Mouse (Mus musculus) urinary bladder, postnatal 25 days (tissue): ENCODE results near the gene Bglap.
"Not testable (repeated sequence)": the region's sequence is repeated elsewhere in the genome, so short reads cannot be mapped to it uniquely, and the experiment has no call there.

Experiments
- DNase-seq: peaks from one replicate; pipeline ENCODE4 v3.0.0; 2022; ENCODE audit warnings: low spot score

Bglap gene

DNA sequence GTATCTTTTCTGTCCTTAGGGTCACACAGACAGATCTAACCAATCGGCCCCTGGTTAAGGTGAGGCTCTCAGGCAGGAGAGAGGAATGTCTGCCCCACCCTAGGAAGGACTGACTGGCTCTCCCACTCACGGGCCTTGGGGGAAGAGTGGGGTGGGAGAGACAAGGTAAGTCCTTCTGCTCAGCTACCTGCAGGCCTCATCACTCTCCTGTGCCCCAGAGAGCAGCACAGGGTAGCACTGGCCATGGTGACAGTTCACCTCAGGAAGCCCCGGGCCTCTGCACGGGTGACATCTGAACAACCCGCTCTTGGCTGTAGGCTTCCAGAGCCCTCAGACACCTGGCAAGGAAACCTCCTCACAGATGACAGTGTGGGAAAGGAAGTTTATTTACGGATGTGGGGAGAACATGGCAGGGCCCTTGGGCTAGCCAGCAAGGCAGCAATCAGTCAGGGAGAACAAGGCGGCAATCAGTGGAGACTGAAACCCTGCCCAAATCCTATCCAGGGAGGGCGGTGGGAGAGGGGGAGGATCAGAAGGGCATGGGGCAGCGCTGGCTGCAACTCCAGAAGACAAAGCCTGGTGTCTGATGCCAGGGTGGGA is 9.6 kb upstream of the Bglap start:
- no peak for DNase-seq

DNA sequence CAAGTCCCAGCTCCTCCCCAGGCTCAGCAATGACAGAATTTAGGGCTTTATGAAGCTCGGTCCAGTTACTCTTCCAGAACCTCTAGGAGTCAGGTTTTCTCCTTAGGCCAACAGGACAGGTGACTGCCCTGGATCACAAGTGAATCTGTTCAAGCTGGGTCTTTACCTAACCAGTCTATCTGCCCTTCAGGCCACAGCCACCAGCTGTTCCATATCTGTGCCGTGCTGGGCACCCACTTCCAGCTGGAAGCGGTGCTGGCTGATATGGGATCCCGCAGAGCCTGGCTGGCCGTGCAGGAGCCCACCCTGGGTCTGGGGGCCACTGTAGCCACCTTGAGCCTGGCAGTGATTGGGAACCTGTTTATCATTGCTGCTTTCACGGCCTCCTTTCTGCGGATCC is 1.9 kb downstream of the Bglap start:
- not testable (repeated sequence) for DNase-seq

DNA sequence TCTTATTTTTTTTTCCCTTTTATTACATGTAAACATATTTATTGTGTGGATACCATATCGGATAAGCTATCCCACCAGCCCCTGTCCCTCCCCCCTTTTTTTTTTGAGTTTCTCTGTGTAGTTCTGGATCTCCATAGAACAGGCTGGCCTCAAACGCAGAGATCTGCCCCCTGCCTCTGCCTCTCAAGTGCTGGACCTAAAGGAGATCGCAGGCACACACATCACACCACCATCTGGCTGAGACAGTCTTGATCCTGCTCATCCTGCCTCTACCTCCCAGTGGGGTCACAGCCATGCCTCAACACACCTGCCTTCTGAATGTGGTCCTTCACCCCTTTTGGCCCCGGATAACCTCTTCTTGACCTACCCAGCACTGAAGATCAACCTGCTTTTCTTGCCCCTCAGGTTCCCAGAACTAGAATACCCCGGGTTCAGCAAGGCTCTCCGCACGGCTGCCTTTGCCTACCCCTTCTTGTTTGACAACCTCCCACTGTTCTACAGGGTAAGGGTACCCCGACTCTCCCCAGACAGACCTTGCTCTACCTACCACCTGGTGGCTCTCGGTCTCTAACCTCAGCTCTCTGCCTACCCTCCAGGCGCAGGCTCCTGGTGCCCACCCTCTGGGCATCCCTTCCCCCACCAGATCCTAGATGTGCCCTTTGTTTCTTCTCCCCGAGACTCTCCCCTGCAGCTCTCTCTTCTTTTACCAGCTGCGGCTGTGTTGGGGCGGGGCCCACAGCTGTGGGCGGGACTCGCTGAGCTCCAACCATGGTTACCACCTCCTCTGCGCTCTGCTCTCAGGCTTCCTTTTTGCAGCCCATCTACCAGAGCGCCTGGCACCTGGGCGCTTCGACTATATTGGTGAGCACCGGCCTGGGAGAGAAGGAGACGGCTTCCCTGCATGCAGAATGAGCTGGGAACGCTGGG is 2.6 kb downstream of the Bglap start:
- DNase-seq, result not testable (repeated sequence)

DNA sequence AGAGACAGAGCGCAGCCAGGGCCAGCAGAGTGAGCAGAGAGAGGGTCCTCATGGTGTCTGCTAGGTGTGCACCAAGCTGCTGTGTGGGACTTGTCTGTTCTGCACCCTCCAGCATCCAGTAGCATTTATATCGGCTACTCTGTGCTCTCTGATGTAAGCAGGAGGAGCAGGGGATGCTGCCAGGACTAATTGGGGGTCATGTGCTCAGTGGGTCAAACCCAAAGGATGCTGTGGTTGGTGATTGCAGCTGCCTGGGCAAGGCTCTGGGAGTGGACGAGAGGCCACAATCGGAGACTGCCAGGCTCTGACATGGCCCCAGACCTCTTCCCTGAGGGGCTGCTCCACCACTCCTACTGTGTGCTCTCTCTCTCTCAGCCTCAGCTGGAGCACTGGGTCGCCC is 5.7 kb downstream of the Bglap start, which contains the start of gene Bglap2:
Gene Bglap2 (minus strand): TSS at position 101 of the 400 bp plus-strand sequence.
- not testable (repeated sequence) for DNase-seq

DNA sequence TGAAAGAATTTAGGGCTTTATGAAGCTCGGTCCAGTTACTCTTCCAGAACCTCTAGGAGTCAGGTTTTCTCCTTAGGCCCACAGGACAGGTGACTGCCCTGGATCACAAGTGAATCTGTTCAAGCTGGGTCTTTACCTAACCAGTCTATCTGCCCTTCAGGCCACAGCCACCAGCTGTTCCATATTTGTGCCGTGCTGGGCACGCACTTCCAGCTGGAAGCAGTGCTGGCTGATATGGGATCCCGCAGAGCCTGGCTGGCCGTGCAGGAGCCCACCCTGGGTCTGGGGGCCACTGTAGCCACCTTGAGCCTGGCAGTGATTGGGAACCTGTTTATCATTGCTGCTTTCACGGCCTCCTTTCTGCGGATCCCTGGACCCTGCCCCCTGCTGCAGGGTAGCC is 7.6 kb downstream of the Bglap start:
- DNase-seq, result not testable (repeated sequence)

DNA sequence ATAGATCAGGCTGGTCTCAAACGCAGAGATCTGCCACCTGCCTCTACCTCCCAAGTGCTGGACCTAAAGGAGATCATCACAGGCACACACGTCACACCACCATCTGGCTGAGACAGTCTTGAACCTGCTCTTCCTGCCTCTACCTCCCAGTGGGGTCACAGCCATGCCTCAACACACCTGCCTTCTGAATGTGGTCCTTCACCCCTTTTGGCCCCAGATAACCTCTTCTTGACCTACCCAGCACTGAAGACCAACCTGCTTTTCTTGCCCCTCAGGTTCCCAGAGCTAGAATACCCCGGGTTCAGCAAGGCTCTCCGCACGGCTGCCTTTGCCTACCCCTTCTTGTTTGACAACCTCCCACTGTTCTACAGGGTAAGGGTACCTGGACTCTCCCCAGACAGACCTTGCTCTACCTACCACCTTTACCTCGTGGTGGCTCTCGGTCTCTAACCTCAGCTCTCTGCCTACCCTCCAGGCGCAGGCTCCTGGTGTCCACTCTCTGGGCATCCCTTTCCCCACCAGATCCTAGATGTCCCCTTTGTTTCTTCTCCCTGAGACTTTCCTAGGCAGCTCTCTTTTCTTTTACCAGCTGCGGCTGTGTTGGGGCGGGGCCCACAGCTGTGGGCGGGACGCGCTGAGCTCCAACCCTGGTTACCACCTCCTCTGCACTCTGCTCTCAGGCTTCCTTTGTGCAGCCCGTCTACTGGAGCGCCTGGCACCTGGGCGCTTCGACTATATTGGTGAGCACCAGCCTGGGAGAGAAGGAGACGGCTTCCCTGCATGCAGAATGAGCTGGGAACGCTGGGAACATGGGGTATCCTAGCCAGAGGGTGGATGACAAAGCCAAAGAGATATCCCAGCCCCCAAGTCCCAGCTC is 8.3 kb downstream of the Bglap start:
- not testable (repeated sequence) for DNase-seq

DNA sequence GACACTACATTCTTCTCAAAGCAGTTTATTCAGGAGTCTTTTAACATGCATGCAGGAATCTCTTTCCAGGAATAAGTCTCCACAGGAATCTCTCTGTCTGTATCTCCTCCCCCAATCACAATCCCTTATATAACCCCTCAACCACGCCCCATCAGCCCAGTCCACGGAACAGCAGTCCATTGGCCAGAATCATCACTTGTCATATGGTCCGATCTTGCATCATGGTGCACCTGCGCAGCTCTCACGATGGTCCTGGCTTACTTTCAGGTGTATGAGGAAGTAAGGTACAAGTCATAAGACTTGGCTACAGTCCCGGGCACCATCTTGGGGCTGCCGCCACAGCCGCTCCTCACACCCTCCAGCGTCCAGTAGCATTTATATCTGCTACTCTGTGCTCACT is 11.6 kb downstream of the Bglap start, which contains the start of gene Bglap3:
Gene Bglap3 (minus strand): TSS at position 101 of the 400 bp plus-strand sequence.
- DNase-seq, result not testable (repeated sequence)

DNA sequence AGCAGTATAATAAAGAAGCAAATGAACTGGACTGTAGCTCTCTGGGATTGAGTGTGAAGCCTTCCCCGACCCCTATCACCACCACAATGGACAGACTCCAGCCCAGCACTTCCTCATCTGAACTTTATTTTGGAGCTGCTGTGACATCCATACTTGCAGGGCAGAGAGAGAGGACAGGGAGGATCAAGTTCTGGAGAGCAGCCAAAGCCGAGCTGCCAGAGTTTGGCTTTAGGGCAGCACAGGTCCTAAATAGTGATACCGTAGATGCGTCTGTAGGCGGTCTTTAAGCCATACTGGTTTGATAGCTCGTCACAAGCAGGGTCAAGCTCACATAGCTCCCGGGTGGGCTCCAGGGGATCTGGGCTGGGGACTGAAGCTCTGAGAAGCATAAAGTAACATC is 15.8 kb downstream of the Bglap start:
- DNase-seq, result not testable (repeated sequence)

DNA sequence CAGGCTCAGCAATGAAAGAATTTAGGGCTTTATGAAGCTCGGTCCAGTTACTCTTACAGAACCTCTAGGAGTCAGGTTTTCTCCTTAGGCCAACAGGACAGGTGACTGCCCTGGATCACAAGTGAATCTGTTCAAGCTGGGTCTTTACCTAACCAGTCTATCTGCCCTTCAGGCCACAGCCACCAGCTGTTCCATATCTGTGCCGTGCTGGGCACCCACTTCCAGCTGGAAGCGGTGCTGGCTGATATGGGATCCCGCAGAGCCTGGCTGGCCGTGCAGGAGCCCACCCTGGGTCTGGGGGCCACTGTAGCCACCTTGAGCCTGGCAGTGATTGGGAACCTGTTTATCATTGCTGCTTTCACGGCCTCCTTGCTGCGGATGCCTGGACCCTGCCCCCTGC is 16.7 kb downstream of the Bglap start:
- not testable (repeated sequence) for DNase-seq

DNA sequence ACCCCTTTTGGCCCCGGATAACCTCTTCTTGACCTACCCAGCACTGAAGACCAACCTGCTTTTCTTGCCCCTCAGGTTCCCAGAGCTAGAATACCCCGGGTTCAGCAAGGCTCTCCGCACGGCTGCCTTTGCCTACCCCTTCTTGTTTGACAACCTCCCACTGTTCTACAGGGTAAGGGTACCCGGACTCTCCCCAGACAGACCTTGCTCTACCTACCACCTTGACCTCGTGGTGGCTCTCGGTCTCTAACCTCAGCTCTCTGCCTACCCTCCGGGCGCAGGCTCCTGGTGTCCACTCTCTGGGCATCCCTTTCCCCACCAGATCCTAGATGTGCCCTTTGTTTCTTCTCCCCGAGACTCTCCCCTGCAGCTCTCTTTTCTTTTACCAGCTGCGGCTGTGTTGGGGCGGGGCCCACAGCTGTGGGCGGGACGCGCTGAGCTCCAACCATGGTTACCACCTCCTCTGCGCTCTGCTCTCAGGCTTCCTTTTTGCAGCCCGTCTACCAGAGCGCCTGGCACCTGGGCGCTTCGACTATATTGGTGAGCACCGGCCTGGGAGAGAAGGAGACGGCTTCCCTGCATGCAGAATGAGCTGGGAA is 17.3 kb downstream of the Bglap start:
- not testable (repeated sequence) for DNase-seq

DNA sequence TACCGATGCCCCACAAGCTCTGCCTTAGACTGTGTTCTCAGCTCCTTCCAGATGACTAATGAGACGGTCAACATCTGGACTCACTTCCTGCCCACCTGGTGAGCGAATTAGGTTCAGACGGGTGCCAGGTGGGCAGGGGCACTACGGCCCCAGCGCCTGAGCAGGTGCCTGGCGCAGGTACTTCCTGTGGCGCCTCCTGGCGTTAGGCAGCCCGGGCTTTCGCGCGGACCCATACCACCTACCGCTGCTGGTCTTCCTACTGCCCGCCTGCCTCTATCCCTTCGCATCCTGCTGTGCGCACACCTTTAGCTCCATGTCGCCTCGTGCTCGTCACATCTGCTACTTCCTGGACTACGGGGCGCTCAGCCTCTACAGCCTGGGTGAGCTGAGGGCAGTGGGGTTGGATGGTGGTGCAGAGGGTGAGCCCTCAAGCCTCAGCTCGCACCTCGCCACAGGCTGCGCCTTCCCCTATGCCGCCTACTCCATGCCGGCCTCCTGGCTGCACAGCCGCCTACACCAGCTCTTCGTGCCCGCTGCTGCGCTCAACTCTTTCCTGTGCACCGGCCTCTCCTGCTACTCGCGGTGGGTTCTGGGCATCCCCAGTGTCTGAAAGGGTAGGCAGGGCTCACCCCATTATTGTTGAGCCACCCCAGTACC is 18.4 kb downstream of the Bglap start:
- no peak for DNase-seq

DNA sequence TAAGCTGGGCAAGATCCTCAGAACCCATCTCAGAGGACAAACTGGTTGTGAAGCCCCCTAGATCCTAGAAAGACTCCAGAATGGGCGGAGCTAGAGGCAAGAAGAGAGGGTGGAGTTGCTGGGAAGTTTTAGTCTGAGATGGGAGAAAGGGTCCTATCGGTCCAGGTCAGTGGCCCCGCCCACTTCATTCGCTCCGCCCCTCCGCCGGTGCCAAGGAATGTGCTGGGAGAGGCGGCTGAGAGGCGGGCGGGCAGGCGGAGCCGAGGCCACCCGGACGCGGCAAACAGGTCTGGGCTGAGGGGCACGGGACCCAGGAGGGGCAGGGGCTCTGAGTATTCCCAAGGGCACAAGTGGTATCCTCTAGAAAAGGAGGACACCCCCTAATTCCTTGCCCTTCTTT is 19.9 kb downstream of the Bglap start, which contains the start of gene Paqr6:
Gene Paqr6 (plus strand): TSS at position 248 of the 400 bp plus-strand sequence.
- peak; percentile 80 for DNase-seq

DNA sequence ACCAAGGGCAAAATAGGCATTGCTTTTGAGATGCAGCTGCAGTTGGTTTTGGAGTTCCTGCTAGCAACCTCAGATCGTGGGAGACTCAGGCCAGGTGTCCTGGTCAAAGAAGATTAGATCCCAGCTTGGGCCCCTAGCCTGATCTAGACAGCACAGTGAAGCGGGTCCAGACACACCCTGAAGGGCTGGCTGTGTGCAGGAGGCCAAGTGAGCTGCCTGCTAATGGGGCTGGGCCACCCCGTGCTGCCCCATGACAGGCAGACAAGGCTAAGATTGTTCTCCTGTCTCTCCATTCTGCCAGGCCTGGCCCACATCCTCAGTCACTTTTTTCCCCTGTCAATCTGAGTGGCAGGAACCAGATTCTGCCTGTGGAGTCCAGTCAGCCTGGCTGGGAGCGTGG is 20.6 kb downstream of the Bglap start:
- DNase-seq, result no peak

DNA sequence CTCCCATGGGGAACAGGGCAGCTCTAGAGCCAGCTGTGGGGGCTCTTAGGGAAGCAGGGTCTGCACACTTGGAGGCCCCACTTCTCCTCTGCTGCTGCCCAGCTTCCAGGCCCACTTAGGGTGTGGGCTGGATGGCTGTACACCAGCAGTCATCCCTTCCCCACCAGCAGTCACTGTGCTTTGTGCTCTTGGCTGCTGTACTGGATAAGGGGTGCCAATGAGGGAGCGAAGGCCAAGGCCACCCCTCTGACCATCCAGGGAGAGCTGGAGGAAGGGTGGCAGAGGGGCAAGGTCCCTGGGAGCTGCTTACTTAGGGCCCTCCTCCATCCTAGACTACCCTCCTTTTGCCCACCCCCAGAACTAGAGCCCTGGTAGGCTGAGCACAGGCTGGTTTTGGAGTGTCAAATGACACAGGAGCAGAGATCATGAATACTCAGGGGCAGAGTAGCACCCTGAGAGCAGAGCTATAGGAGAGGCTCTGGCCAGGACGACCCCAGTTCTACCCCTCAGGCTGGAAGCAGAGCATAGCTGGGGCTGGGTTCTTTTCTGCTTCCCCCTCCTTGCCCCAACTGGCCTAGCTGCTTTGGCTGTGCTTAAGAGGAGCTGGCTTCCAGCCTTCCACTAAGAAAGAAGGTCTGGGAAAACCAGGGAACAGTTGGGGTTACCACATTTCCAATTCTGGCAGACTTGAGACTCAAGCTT is 22.5 kb downstream of the Bglap start:
- DNase-seq, result no peak

DNA sequence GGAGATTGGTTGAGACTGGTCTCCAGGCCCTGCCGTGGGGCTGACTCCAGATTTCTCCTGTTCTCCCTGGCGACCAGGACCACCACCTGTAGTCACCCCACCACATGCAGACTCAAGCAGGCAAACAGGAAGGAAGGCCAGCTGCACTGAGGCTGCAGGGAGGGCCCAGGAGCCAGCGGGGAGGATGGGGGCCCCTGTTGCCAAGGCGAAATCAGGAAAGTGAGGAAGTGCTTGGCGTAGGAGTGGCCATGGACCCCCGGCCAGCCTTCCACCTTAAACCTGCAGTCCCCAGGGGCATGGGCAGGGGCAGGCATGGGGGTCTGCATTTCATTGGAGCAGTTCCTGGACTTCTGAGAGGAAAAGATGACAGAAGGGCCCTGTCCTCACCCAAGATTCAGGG is 23.2 kb downstream of the Bglap start:
- no peak for DNase-seq

DNA sequence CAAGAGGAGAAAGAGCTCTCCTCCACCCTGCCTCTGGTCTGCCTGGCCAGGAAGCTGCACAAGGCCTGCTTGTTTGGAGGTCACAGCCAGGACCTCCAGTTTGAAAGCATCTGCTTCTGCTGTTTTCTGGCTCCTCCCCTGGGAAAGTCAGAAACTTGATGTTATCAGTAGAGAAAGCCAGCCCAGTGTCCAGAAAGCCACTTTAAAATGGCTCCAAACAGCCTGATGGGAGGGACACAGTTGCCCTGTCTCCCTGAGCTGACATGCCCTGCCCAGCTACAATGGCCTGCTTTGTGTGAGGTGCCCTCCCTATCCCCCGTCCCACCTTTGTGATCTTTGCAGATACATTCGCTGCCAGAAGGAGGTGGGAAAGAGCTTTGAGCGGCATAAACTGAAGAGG is 24.3 kb downstream of the Bglap start:
- DNase-seq, result no peak

DNA sequence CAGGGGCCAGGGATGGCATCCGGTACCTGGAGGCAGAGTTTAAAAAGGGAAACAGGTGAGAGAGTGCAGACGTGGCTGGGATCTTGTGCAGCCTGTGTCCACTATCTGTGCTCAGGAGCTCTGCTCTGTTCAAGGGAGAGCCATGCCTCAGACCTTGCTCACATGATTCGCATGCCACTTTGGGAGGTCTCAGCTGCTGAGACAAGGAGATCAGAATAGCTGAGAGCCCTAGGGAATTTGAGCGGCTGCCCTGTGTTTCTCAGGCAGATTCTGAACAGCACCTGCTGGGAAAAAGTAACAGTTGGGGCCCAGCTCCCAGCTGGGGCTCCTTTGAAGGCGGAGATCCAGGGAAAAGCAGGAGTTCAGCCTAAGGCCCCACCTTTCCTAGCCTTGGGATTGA is 24.7 kb downstream of the Bglap start:
- no peak for DNase-seq

DNA sequence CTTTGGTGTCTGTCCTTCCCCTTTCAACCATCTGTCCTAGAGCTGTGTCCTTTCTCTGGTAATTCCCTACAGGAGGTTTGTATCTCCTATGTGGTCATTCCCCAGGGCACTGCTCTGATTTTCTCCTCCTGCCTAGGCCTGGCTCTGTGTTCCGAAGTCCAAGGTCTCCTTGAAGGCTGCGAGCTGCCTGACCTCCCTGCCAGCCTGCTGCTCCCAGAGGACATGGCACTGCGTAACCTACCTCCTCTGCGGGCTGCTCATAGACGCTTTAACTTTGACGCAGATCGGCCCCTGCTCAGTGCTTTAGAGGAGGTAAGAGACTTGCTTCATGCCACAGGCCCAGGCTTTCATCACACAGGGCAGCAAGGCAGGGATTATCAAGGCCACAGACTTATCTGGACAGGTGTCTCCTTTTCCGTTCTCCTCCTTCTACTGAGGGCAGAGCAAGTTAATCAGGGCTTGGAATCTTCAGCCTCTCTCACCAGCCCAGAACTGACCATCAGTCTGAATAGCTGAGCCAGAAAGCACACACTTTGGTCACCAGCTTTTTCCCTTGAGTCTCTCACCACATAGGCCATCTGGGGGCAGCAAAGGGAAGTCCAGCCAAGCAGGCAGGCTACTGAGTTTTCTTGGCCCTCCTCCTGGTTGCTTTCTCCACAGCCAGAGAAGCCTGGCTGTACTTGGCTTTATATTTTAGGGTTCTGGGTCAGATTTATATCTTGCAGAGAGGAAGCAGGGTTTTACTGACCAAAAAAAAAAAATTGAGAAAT is 29.7 kb downstream of the Bglap start:
- no peak for DNase-seq

DNA sequence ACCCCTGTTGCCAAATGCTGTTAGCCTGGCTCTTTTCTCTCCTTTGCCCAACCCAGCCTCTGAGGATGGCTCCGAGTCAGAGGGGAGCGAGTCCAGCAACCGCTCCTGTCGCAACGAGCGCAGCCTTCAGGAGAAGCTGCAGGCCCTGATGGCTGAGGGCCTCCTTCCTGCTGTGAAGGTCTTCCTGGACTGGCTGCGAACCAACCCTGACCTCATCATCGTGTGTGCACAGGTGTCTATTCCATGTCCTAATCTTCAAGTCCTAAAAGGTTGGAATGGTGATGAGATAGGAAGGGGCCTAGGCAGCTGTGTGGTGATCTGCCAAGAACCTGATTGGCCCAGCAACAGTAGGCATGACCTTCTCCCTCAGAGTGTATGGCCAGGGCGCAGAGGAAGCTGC is 31.4 kb downstream of the Bglap start:
- DNase-seq, result no peak

DNA sequence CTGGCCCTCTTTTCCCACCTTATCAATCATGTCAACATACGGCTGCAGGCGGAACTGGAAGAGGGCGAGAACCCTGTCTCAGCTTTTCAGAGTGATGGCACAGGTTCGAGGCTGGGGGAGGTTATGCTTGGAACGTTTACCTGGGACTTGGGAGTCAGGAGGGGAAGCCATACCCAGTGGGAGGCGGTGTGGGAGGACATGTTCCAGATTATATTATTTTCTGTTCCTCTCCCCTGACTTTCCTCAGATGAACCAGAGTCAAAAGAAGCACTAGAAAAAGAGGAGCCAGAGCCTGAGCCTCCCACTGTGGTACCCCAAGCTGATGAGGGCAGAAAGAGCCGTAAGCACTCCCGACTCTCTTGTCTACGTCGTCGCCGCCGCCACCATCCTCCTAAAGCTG is 33.5 kb downstream of the Bglap start:
- DNase-seq, result no peak
